Mouse (Mus musculus) bone marrow macrophage, adult 2 months (primary cell): Measurements from ENCODE around the gene Nid2. TPM values are rescaled to one million over a fixed set of nuclear protein-coding genes. Genes with fewer than 3 reads are reported as not detected.

Source experiments
- H3K27ac ChIP-seq: 2 replicates; pipeline ENCODE4 v1.5.1; 2012; ENCODE audit warnings: low read depth, low read length; ENCODE audit not compliant: insufficient read depth
- H3K4me1 ChIP-seq: 2 replicates; pipeline ENCODE4 v1.6.1; 2012; ENCODE audit warnings: low read length; ENCODE audit not compliant: control insufficient read depth, insufficient read depth
- H3K4me3 ChIP-seq: 2 replicates; pipeline ENCODE4 v1.5.1; 2012; ENCODE audit warnings: mild to moderate bottlenecking, low read length, moderate library complexity; ENCODE audit not compliant: insufficient read depth
- CTCF ChIP-seq: IDR thresholded peaks from 2 replicates; pipeline ENCODE4 v1.5.1; 2012; ENCODE audit warnings: low read depth, mild to moderate bottlenecking, low read length, moderate library complexity
- POLR2A ChIP-seq: IDR thresholded peaks from 2 replicates; pipeline ENCODE4 v1.6.1; 2012; ENCODE audit warnings: mild to moderate bottlenecking, low read depth, low read length, borderline replicate concordance
- polyA plus RNA-seq: library from polyadenylated mRNA; stranded (reverse); fragments of >200 nt; gene quantifications from 2 replicates; pipeline ENCODE4 v1.2.4, GENCODE M21; 2012; ENCODE audit not compliant: missing spikeins, insufficient read depth, insufficient read length

Nid2 gene
- polyA plus RNA-seq, 1 experiment = 1.5 TPM

DNA sequence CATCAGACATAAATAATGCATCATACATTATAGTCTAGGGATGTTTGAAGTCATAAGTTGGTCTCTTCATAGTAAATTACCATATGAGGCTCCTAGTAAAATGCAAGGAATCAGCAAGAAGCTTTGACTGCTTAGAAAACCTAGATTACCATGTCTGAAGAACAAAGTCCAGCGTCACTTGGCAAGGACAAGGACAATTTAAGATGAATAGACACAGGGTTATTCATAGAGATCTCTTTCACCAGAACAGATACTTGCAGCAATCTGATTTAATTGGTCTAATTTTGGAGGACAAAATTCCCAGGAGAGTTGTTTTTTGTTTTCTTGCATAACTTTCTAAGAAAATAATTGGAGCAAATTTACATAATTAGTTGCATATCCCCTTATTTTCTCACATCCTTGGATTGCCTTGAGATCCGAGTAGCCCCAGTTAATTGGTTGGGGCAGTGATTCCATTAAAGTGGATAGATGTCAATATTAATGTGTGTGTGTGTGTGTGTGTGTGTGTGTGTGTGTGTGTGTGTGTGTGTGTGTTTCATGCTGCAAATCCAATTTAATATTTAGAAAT lies 30.9 kb upstream of the Nid2 start:
- TF ChIP-seq CTCF (no peak), POLR2A (no peak)
- Histone ChIP-seq H3K4me3 (no peak overlapping the region), H3K27ac (no peak overlapping the region), H3K4me1 (peaks cover 8% of the 10 kb centered on the region)

DNA sequence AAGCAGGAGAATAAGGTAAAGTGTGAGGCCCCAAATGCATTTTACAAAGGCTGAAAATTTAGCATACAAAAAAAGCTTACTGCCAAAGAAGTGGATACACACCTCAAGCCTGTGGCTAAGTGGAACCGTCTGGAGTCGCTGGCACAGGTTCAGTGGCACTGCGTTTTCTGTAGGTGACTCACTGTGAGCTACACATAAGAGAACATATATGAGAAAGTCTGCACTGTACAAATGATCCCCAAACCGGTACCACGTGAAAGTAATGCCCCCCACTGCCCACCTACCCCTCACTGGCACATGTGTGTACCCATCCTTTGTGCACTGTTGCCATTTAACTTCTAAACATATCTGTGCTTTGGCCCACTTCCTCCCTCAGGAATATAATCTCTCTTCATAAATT lies 22.8 kb upstream of the Nid2 start:
- Histone ChIP-seq H3K4me3 (no peak overlapping the region), H3K4me1 (peaks cover 10% of the 10 kb centered on the region), H3K27ac (no peak overlapping the region)
- TF ChIP-seq CTCF = no peak
- TF ChIP-seq POLR2A = no peak

GRCm38 (mm10) chr14:19728737-19729136 lies 22.3 kb upstream of the Nid2 start:
- peaks cover 13% of the 10 kb centered on the region for H3K4me1 ChIP-seq
- TF ChIP-seq POLR2A = no peak
- no peak for TF ChIP-seq CTCF
- no peak overlapping the region for H3K4me3 ChIP-seq
- no peak overlapping the region for H3K27ac ChIP-seq

DNA sequence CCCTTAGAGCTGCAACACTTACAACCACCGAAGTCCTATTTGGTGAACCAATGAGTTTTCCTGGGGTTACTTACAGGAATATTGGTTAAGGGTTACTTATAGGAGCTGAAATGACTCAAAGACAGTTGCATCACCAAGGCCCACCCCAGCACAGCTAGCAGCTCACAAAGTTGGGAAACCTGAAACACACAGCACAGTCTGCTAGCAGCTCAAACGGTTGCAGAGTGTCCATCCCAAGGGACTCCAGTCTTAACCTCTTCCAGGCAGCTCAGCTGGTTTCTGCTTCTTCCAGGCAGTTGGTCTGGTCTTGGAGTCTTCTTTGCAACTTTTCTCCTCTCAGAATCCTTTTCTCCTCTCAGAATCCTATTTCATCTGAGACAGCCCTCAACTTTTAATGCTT lies 19.0 kb upstream of the Nid2 start:
- Histone ChIP-seq H3K4me1 (peaks cover 20% of the 10 kb centered on the region), H3K4me3 (no peak overlapping the region), H3K27ac (no peak overlapping the region)
- no peak for TF ChIP-seq POLR2A

GRCm38 (mm10) chr14:19733490-19734282 lies 17.4 kb upstream of the Nid2 start:
- H3K4me3 ChIP-seq = no peak overlapping the region
- peak overlapping the region; percentile 69 for H3K27ac ChIP-seq
- H3K4me1 ChIP-seq = peaks cover 20% of the 10 kb centered on the region
- TF ChIP-seq POLR2A = no peak
- no peak for TF ChIP-seq CTCF

DNA sequence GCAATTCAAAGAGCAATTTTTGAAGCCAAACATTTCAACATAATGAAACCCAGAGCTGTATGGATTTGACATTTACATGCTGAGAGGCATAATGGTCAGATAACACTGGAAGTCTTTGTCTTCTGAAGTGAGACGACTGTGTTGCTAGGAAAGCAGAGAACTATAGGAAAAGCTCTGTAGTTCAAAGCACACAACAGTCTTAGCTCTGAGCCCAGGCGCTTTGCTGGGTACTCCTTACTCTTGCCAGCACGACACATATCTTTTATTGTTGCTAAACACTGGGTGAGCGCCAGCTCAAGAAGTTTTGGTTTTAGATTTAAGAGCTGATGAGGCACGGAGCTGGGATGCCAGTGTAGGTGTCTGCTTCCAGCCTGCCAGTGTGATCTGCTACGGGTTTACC lies 15.8 kb upstream of the Nid2 start:
- Histone ChIP-seq H3K27ac (no peak overlapping the region), H3K4me1 (peaks cover 20% of the 10 kb centered on the region), H3K4me3 (no peak overlapping the region)
- TF ChIP-seq POLR2A (no peak), CTCF (no peak)

DNA sequence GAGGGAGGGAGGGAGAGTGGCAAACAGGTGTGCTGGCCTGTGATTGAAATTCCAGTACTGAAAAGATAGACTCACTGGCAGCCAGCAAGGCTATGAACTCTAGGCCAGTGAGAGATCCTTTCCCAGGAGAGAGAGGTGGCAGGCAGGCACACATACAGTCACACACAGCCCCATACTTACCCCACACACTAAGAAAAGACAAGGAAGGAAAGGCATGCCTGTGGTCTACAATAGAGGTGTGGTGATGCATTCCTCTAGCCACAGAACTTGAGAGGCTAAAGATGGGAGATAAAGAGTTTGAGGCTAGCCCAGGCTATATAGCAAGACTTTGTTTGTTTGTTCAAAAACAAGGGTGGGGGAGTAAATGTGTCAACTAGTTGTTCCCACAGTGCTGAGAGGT lies 13.5 kb upstream of the Nid2 start:
- Histone ChIP-seq H3K4me3 (no peak overlapping the region), H3K27ac (no peak overlapping the region), H3K4me1 (peaks cover 17% of the 10 kb centered on the region)
- TF ChIP-seq CTCF (no peak), POLR2A (no peak)

- Histone ChIP-seq H3K4me3 (no peak overlapping the region), H3K4me1 (peaks cover 10% of the 10 kb centered on the region), H3K27ac (no peak overlapping the region)
- no peak for TF ChIP-seq POLR2A
- TF ChIP-seq CTCF = no peak
Observed at GRCm38 (mm10) chr14:19738094-19738843, 12.8 kb upstream of the Nid2 start.

- H3K4me3 ChIP-seq = no peak overlapping the region
- TF ChIP-seq CTCF = no peak
- TF ChIP-seq POLR2A = no peak
- no peaks in the 10 kb centered on the region for H3K4me1 ChIP-seq
- no peak overlapping the region for H3K27ac ChIP-seq
Observed at GRCm38 (mm10) chr14:19739416-19740146, 11.5 kb upstream of the Nid2 start.
